Mouse (Mus musculus) cerebellum, postnatal 36 days (tissue): ENCODE measurements around the gene Ube2e1.

Experiments
- DNase-seq, 2 experiments: peaks; one replicate each; pipeline ENCODE4 v3.0.0; 2021 to 2022; ENCODE audit warnings: mixed read lengths in 2 of 2

The Ube2e1 gene

GRCm38 (mm10) chr14:18331693-18332131 lies at the start of gene Ube2e1:
TSS of gene Ube2e1 (minus strand) at chr14:18331859.
- DNase-seq: peak; percentile 64 to 66

DNA sequence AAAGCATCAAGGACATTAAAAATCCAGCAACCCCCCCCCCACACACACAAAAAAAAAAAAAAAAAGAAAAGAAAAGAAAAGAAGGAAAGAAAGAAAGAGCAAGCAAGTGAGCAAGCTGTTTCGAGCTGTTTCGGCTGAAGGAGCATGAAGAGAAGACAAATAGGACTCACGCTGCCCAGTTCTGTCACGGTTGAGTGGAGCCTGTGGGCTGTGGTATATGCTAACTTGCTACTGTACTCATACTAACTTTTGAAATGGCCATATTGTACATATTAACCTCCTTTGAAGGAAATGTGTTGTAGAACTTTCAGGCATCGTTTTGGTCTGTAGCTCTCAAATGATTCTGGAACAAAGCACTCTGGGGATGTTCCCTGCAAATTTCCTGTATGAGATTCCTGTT lies 48.2 kb upstream of the Ube2e1 start:
- no peak for DNase-seq

DNA sequence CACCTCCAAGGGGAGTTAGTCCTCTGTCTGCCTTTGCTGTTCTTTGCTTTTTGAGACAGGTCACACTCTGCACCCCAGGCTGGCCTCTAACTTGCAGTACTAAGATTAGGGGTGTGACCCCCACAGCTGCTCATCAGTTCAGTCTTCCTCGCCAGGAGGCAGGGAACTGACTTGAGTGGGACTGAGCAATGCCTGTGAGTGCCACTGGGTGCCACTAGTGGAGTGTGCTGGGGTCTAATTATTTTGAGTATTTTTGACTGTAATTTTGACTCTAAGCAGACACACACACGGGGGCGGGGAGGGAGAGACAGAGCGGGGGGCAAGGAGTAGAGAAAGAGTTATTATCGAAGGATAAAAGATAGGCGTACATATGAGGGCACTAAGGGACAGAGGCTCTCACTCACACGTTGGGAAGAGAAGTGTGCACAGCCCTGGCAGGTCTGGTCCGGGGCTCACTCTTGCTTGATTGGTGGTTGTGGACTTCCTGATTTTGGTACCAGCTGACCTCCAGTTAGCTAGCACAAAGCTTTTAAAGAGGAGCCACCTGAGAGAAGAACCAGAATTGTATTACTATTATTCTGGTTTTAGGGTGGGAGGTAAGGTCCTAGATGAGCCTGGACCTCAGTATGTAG lies 46.4 kb upstream of the Ube2e1 start:
- DNase-seq: no peak

GRCm38 (mm10) chr14:18376206-18376605 lies 44.5 kb upstream of the Ube2e1 start:
- DNase-seq: peak in 1 of 2 experiments; percentile 13

GRCm38 (mm10) chr14:18373758-18374405 lies 42.2 kb upstream of the Ube2e1 start:
- no peak for DNase-seq

GRCm38 (mm10) chr14:18372761-18373610 lies 41.3 kb upstream of the Ube2e1 start:
- no peak for DNase-seq

GRCm38 (mm10) chr14:18369031-18369430 lies 37.4 kb upstream of the Ube2e1 start:
- DNase-seq: no peak

DNA sequence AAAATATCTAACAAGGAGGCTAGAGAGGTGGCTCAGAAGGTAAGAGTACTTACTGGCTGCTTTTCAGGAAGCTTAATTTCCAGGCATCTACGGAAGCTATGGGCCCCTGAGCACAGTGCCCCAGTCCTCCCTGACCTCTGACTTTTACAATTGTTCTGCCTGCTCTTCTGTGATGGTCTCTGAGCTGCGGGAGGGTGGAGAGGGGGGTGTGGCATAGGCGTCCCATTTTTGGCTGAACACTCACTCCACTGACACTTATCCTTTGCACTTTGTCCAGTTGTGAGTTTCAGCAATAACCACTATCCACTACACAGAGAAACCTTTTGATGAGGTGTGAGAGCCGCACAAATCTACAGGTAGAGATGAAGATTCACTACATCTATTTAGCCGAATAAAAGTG lies 35.4 kb upstream of the Ube2e1 start:
- no peak for DNase-seq

- DNase-seq: no peak
These were observed 32.7 kb upstream of the Ube2e1 start for GRCm38 (mm10) chr14:18364321-18364720.

DNA sequence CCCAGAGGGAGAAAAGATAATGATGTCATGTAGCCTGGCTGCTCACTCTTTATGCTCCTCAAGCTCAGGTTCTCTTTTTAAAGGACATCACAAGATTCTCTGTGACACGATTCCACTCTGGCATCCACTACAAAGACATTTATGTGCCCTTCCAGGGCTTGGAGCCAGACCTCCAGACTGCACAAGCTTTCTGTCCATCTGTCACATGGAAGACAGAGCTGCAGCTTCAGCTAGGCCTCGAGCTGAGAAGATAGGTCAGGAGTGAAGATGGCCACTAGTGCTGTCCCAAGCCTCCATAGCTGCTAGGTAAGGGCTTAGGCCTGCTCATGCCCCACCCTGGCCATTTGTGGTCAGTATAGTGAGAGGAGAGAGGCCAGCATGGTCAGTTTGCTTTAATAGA lies 24.8 kb upstream of the Ube2e1 start:
- DNase-seq: peak; percentile 77 to 83

DNA sequence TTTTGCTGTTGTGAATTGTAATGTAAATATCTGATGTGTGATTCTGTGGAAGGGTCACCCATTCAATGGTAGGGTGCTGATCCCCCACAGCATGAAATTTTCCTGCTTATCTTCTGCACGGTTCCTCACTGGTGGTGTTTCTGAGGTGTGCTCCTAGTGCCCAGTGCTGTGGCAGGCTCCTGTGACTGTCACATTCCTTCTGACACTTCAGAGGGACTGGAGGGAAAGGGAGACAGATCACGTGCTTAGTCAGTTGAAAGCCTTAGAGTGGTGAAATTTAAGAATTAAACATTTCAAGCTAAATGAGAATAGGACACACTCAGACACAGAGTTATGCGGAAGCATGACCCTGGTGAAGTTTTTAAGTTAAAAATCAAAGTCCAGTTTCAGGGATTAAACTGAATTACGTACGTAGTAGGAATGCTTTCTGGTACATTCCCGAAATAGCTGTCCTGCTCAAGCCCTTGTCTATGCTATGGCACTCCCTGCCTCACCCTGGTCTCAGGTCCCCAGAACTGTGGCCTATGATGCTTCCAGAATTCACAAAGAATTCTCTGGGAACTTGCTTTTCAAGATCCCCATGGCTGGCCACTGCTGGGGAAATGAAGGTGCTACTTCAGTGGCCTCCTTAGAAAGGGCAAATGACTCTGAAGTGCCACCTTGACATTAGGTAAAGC lies 24.0 kb upstream of the Ube2e1 start:
- DNase-seq: no peak

GRCm38 (mm10) chr14:18353525-18353924 lies 21.9 kb upstream of the Ube2e1 start:
- no peak for DNase-seq

- DNase-seq: no peak
These were observed 21.3 kb upstream of the Ube2e1 start for GRCm38 (mm10) chr14:18352934-18353333.

GRCm38 (mm10) chr14:18350680-18351079 lies 19.0 kb upstream of the Ube2e1 start:
- DNase-seq: no peak

DNA sequence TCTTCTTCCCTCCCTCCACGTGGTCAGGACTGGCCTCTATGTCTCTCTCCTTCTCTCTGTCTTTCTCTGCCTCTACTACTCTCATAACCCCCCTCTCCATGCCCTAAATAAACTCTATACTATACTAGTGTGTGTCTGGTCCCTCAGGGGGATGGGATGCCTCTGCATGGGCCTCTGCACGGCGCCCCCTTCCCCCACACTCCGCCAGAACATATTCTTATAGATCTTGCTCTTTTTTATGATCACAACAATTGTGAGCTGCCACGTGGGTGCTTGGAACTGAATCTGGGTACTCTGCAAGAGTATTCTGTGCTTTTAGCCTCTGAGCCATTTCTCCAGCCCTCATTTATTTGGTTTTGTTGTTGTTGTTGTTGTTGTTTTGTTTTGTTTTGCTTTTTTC lies 18.2 kb upstream of the Ube2e1 start:
- DNase-seq: no peak

DNA sequence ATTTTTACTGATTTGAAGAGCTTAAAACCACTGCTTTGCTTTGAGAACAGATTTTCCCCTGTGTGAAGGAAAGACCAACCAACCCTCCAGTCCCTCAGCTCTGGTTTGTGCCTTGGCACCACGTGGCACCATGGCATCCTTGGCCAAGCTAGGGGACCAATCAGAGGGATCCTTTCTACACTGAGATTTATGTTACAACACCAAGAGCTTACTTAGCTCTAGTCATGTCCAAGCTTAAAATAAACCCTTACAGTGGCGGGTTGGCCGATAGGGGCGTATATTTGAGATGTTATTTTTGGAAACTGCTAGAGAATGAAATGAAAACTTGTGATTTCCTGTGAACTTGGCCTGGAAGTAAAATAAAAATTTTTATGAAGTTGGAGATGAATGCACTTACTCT lies 11.9 kb upstream of the Ube2e1 start:
- no peak for DNase-seq

- DNase-seq: no peak
These were observed 11.1 kb upstream of the Ube2e1 start for GRCm38 (mm10) chr14:18342749-18343148.

- peak; percentile 70 to 71 for DNase-seq
These were observed 9.4 kb upstream of the Ube2e1 start for GRCm38 (mm10) chr14:18341088-18341487.

- peak; percentile 26 to 41 for DNase-seq
These were observed 4.4 kb upstream of the Ube2e1 start for GRCm38 (mm10) chr14:18336106-18336505.

- peak in 1 of 2 experiments; percentile 40 for DNase-seq
These were observed 618 bp downstream of the Ube2e1 start for GRCm38 (mm10) chr14:18330789-18331692.

- DNase-seq: peak; percentile 17 to 36
These were observed 4.5 kb downstream of the Ube2e1 start for GRCm38 (mm10) chr14:18326968-18327672.
